Mouse (Mus musculus): ENCODE measurements around the gene Asphd1.

DNA sequence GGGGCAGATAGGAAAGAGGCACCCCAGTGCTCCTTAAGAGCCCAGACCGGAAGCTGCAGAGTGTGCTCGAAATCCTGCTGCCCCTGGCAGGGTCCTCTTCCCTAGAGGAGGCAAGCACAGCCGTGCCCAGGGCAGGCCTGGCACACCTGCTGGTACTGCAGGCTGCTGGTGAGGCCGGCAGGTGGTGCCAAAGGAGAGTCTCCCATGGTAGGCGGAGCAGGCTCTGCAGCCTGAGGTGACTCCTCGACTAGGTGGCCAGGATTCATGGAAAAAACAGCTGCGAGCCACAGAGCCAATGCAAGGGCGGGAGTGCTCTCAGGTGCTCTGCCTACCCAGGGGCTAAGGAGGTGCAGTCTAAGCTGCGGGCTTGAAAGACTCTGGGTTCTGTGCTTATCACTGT, 36.9 kb upstream of the Asphd1 start:
- TF ChIP-seq CTCF (IDR thresholded peaks at IDR 0.05; ENCODE audit: borderline replicate concordance, control insufficient read depth, extremely low read depth, insufficient read depth, low read length, poor library complexity), result peak; percentile 83; the same call in 1 of the 2 replicates
- no peak for TF ChIP-seq POLR2A (IDR thresholded peaks at IDR 0.05; ENCODE audit: control insufficient read depth, extremely low read depth, insufficient read depth, low read length, poor library complexity)
